Mouse (Mus musculus): ENCODE results near the gene Spc24. TPM values are rescaled to one million over a fixed set of nuclear protein-coding genes. Genes with fewer than 3 reads are reported as not detected.
"Not testable (repeated sequence)": the region's sequence is repeated elsewhere in the genome, so short reads cannot be mapped to it uniquely, and the experiment has no call there.

The Spc24 gene
- polyA plus RNA-seq, 1 experiment from 2014 or later = 11.2 TPM

GRCm38 (mm10) chr9:21791861-21792260 lies 31.8 kb upstream of the Spc24 start:
- 71% methylated on average over 8 of the region's 8 CpGs for WGBS
- Histone ChIP-seq H3K4me1 (ENCODE audit: control insufficient read depth, insufficient read depth, low read length) (peaks cover 2% of the 10 kb centered on the region; the same call in 1 of the 2 replicates), H3K4me2 (ENCODE audit: low read depth, low read length) (no peak overlapping the region), H3K9ac (replicated peaks; ENCODE audit: low read depth, low read length) (no peak overlapping the region), H3K36me3 (ENCODE audit: control insufficient read depth, insufficient read depth, low read length) (no peaks in the 10 kb centered on the region), H3K4me3 (ENCODE audit: low read depth, low read length) (no peak overlapping the region), H3K9me3 (ENCODE audit: control insufficient read depth, low read length) (no peaks in the 10 kb centered on the region), H3K27ac (ENCODE audit: low read depth, low read length) (no peak overlapping the region), H3K27me3 (ENCODE audit: control insufficient read depth, insufficient read depth, low read length) (no peaks in the 10 kb centered on the region)
- no peak for ATAC-seq (ENCODE audit: low read depth)

GRCm38 (mm10) chr9:21788234-21788633 lies 28.1 kb upstream of the Spc24 start:
- Histone ChIP-seq H3K27me3 (ENCODE audit: control insufficient read depth, insufficient read depth, low read length) (no peaks in the 10 kb centered on the region), H3K4me2 (ENCODE audit: low read depth, low read length) (no peak overlapping the region), H3K4me1 (ENCODE audit: control insufficient read depth, insufficient read depth, low read length) (peaks cover 2% of the 10 kb centered on the region; the same call in 1 of the 2 replicates), H3K27ac (ENCODE audit: low read depth, low read length) (no peak overlapping the region), H3K36me3 (ENCODE audit: control insufficient read depth, insufficient read depth, low read length) (no peaks in the 10 kb centered on the region), H3K9ac (replicated peaks; ENCODE audit: low read depth, low read length) (no peak overlapping the region), H3K4me3 (ENCODE audit: low read depth, low read length) (no peak overlapping the region), H3K9me3 (ENCODE audit: control insufficient read depth, low read length) (no peaks in the 10 kb centered on the region)
- WGBS = 57% methylated on average over 9 of the region's 9 CpGs
- ATAC-seq (ENCODE audit: low read depth) = no peak

GRCm38 (mm10) chr9:21787654-21788053 lies 27.6 kb upstream of the Spc24 start:
- Histone ChIP-seq H3K9me3 (ENCODE audit: control insufficient read depth, low read length) (no peaks in the 10 kb centered on the region), H3K4me3 (ENCODE audit: low read depth, low read length) (no peak overlapping the region), H3K9ac (replicated peaks; ENCODE audit: low read depth, low read length) (no peak overlapping the region), H3K4me1 (ENCODE audit: control insufficient read depth, insufficient read depth, low read length) (peaks cover under 1% of the 10 kb centered on the region; the same call in 1 of the 2 replicates), H3K27me3 (ENCODE audit: control insufficient read depth, insufficient read depth, low read length) (no peaks in the 10 kb centered on the region), H3K27ac (ENCODE audit: low read depth, low read length) (no peak overlapping the region), H3K4me2 (ENCODE audit: low read depth, low read length) (no peak overlapping the region), H3K36me3 (ENCODE audit: control insufficient read depth, insufficient read depth, low read length) (no peaks in the 10 kb centered on the region)
- 80% methylated on average over 5 of the region's 5 CpGs for WGBS
- no peak for ATAC-seq (ENCODE audit: low read depth)

GRCm38 (mm10) chr9:21786906-21787305 lies 26.8 kb upstream of the Spc24 start:
- peak; percentile 65; the same call in 1 of the 2 replicates for ATAC-seq (ENCODE audit: low read depth)
- Histone ChIP-seq H3K36me3 (ENCODE audit: control insufficient read depth, insufficient read depth, low read length) (no peaks in the 10 kb centered on the region), H3K4me3 (ENCODE audit: low read depth, low read length) (no peak overlapping the region), H3K9ac (replicated peaks; ENCODE audit: low read depth, low read length) (0 out of 2 replicates have a peak overlapping the region, but pooled peaks have one; percentile 7), H3K27me3 (ENCODE audit: control insufficient read depth, insufficient read depth, low read length) (no peaks in the 10 kb centered on the region), H3K4me1 (ENCODE audit: control insufficient read depth, insufficient read depth, low read length) (no peaks in the 10 kb centered on the region; the same call in 1 of the 2 replicates), H3K9me3 (ENCODE audit: control insufficient read depth, low read length) (no peaks in the 10 kb centered on the region), H3K4me2 (ENCODE audit: low read depth, low read length) (no peak overlapping the region), H3K27ac (ENCODE audit: low read depth, low read length) (no peak overlapping the region)
- WGBS = 8% methylated on average over 6 of the region's 6 CpGs

GRCm38 (mm10) chr9:21786309-21786708 lies 26.2 kb upstream of the Spc24 start:
- not testable (repeated sequence) for H3K4me1 ChIP-seq (ENCODE audit: control insufficient read depth, insufficient read depth, low read length); H3K36me3 ChIP-seq (ENCODE audit: control insufficient read depth, insufficient read depth, low read length); H3K9me3 ChIP-seq (ENCODE audit: control insufficient read depth, low read length); H3K27me3 ChIP-seq (ENCODE audit: control insufficient read depth, insufficient read depth, low read length); H3K4me2 ChIP-seq (ENCODE audit: low read depth, low read length); H3K9ac ChIP-seq (replicated peaks; ENCODE audit: low read depth, low read length); ATAC-seq (ENCODE audit: low read depth); H3K4me3 ChIP-seq (ENCODE audit: low read depth, low read length); H3K27ac ChIP-seq (ENCODE audit: low read depth, low read length)
- WGBS = 79% methylated on average over 1 of the region's 2 CpGs

- Histone ChIP-seq H3K9me3 (ENCODE audit: control insufficient read depth, low read length) (no peaks in the 10 kb centered on the region), H3K4me3 (ENCODE audit: low read depth, low read length) (no peak overlapping the region), H3K36me3 (ENCODE audit: control insufficient read depth, insufficient read depth, low read length) (no peaks in the 10 kb centered on the region), H3K27me3 (ENCODE audit: control insufficient read depth, insufficient read depth, low read length) (no peaks in the 10 kb centered on the region), H3K4me2 (ENCODE audit: low read depth, low read length) (no peak overlapping the region), H3K9ac (replicated peaks; ENCODE audit: low read depth, low read length) (no peak overlapping the region), H3K4me1 (ENCODE audit: control insufficient read depth, insufficient read depth, low read length) (no peaks in the 10 kb centered on the region; the same call in 1 of the 2 replicates), H3K27ac (ENCODE audit: low read depth, low read length) (no peak overlapping the region)
- WGBS = 93% methylated on average over 7 of the region's 7 CpGs
- no peak for ATAC-seq (ENCODE audit: low read depth)
Measured at GRCm38 (mm10) chr9:21784517-21785307, 24.6 kb upstream of the Spc24 start.

- Histone ChIP-seq H3K36me3 (ENCODE audit: control insufficient read depth, insufficient read depth, low read length) (no peaks in the 10 kb centered on the region), H3K4me3 (ENCODE audit: low read depth, low read length) (no peak overlapping the region), H3K9ac (replicated peaks; ENCODE audit: low read depth, low read length) (no peak overlapping the region), H3K4me2 (ENCODE audit: low read depth, low read length) (no peak overlapping the region), H3K27ac (ENCODE audit: low read depth, low read length) (no peak overlapping the region), H3K4me1 (ENCODE audit: control insufficient read depth, insufficient read depth, low read length) (no peaks in the 10 kb centered on the region), H3K9me3 (ENCODE audit: control insufficient read depth, low read length) (no peaks in the 10 kb centered on the region), H3K27me3 (ENCODE audit: control insufficient read depth, insufficient read depth, low read length) (no peaks in the 10 kb centered on the region)
- WGBS = 82% methylated on average over 15 of the region's 15 CpGs
- ATAC-seq (ENCODE audit: low read depth) = no peak
Measured at GRCm38 (mm10) chr9:21781657-21782468, 21.8 kb upstream of the Spc24 start.

- WGBS = 91% methylated on average over 3 of the region's 3 CpGs
- no peak overlapping the region for H3K27ac ChIP-seq (ENCODE audit: low read depth, low read length)
- ATAC-seq (ENCODE audit: low read depth) = no peak
- H3K9ac ChIP-seq (replicated peaks; ENCODE audit: low read depth, low read length) = no peak overlapping the region
- H3K4me2 ChIP-seq (ENCODE audit: low read depth, low read length) = no peak overlapping the region
- H3K9me3 ChIP-seq (ENCODE audit: control insufficient read depth, low read length) = no peaks in the 10 kb centered on the region
- no peaks in the 10 kb centered on the region for H3K4me1 ChIP-seq (ENCODE audit: control insufficient read depth, insufficient read depth, low read length)
- no peaks in the 10 kb centered on the region for H3K27me3 ChIP-seq (ENCODE audit: control insufficient read depth, insufficient read depth, low read length)
- H3K4me3 ChIP-seq (ENCODE audit: low read depth, low read length) = no peak overlapping the region
- H3K36me3 ChIP-seq (ENCODE audit: control insufficient read depth, insufficient read depth, low read length) = no peaks in the 10 kb centered on the region
Measured at GRCm38 (mm10) chr9:21777726-21778125, 17.6 kb upstream of the Spc24 start.

- H3K27me3 ChIP-seq (ENCODE audit: control insufficient read depth, insufficient read depth, low read length) = no peaks in the 10 kb centered on the region
- 93% methylated on average over 16 of the region's 16 CpGs for WGBS
- H3K4me2 ChIP-seq (ENCODE audit: low read depth, low read length) = no peak overlapping the region
- H3K4me3 ChIP-seq (ENCODE audit: low read depth, low read length) = no peak overlapping the region
- no peak overlapping the region for H3K27ac ChIP-seq (ENCODE audit: low read depth, low read length)
- H3K9me3 ChIP-seq (ENCODE audit: control insufficient read depth, low read length) = no peaks in the 10 kb centered on the region
- ATAC-seq (ENCODE audit: low read depth) = no peak
- no peaks in the 10 kb centered on the region for H3K4me1 ChIP-seq (ENCODE audit: control insufficient read depth, insufficient read depth, low read length)
- H3K9ac ChIP-seq (replicated peaks; ENCODE audit: low read depth, low read length) = no peak overlapping the region
- H3K36me3 ChIP-seq (ENCODE audit: control insufficient read depth, insufficient read depth, low read length) = no peaks in the 10 kb centered on the region
Measured at GRCm38 (mm10) chr9:21774353-21774752, 14.2 kb upstream of the Spc24 start.
